Mouse (Mus musculus): ENCODE results near the gene Ndufs6. TPM values are rescaled to one million over a fixed set of nuclear protein-coding genes. Genes with fewer than 3 reads are reported as not detected.

Gene Ndufs6
- total RNA-seq, 2 experiments from 2014 or later, result 189 TPM

GRCm38 (mm10) chr13:73310183-73310929 lies 18.0 kb downstream of the Ndufs6 start:
- DNase-seq (ENCODE audit: low spot score in 2 of 2), result peak in 1 of 2 experiments; percentile 44

DNA sequence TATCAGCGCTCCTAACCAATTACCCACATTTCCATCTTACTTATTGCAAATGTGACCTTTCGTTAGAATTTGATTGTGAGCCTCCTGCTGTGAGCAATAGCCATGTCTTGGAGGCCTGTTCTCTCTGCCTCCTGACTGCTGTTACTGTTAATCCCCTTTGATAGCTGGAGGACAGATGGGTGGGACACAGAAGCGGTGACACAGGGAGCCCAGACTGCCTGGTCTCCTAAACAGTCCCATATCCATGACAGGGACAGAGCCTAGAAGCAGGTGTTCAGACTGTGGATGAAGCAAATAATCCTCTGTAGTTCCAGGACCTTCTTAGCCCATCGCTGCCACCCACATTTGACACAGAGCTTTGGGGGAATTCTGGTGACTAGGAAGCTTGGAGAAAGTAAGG lies 21.9 kb downstream of the Ndufs6 start:
- no peak for DNase-seq (ENCODE audit: low spot score in 2 of 2)

DNA sequence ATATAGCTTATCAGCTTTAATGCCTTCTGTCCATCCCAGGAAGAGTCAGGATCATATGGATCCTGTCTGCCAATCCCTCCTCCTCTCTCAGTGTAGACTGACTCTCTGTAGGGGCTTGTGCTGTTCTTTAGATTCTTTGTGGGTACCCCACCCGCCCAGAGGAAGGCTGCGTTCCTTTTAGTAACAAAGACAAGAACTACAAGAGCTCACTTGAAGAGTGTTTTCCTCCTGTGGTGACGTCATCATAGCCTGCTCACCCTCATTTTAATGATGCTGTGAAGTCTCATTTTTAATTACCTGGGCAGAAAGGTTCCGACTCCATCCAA lies 22.3 kb downstream of the Ndufs6 start:
- DNase-seq (ENCODE audit: low spot score in 2 of 2), result no peak

GRCm38 (mm10) chr13:73305398-73306084 lies 22.8 kb downstream of the Ndufs6 start:
- DNase-seq (ENCODE audit: low spot score in 2 of 2), result no peak

DNA sequence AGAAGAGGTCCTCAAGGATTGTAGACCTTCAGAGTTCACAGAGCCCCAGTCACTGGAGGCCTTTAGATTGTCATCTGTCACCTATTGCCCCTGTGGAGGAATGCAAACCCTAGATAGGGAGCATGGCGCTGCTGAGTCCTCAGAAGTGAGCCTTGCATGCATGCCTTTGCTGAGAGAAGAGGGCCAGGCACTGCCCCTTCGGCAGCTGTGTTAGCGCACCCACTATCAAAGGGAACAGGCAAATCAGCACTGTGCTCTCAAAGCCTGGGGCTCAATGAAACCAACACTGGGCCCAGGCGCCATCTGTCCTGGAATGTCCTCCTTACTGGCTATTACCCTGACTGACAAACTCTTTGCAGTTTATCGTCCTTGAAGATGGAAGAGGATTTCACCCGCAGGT lies 23.6 kb downstream of the Ndufs6 start:
- no peak for DNase-seq (ENCODE audit: low spot score in 2 of 2)

GRCm38 (mm10) chr13:73299322-73299721 lies 29.0 kb downstream of the Ndufs6 start:
- DNase-seq (ENCODE audit: low spot score in 2 of 2), result no peak

GRCm38 (mm10) chr13:73298717-73299116 lies 29.6 kb downstream of the Ndufs6 start:
- no peak for DNase-seq (ENCODE audit: low spot score in 2 of 2)

DNA sequence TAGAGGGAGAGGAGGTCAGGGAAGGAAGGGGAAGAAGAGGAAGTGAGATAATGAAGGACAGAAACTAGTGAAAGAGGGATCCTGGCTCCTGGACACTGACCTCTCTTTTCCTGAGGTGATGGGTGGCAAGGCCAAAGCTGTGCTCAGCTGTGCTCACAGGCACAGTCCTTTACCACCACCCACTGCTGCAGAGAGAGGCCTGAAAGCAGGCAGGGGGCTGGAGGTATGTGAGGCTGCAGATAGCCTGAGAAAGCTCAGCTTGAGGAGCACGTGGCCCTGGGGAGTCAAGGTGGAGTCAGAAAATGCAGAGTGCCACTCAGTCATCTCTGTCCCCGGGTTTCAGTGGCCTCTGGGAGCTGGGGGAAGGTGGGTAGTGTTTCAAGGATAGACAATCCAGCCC lies 37.2 kb downstream of the Ndufs6 start:
- DNase-seq (ENCODE audit: low spot score in 2 of 2), result no peak

DNA sequence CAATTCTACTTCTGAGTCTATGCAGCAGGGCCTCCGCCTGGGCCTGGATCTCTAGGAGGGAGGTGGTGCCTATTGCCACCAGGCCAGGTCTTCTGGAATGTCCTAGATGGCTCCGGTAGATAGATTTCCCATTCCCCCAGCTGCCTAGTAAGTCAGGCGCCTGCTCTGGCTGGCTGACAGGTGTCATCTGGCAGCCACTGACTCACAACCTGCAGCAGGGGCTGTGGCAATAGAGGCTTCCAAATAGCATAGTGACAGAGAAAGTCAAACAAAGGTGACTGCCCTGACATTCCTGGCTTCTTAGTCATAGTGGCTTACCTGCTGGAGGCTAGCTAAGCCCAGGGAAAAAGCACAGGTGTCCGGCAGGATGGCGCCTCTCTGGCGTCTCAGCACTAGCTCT lies 38.1 kb downstream of the Ndufs6 start:
- DNase-seq (ENCODE audit: low spot score in 2 of 2), result no peak

DNA sequence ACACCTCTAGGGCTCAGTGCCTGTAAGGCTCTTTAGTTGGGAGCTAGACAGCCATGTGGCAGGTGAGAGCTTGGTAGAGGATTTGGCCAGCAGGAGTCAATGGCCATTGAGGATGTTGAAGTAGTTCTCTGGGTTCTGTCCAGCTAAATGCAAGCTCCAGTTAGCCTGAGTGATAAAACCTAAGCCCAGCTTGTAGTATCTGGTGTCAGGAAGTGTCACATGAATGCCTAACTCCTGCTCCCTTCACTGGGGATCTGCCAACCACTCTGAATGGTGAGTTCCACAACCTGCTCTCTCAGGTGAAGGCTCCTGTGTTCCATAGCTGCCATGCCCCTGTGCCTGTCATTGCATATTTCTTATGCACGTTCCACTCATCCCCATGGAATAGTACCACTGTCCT lies 44.8 kb downstream of the Ndufs6 start:
- DNase-seq (ENCODE audit: low spot score in 2 of 2), result no peak

- no peak for DNase-seq (ENCODE audit: low spot score in 2 of 2)
Measured at GRCm38 (mm10) chr13:73282407-73282806, 45.9 kb downstream of the Ndufs6 start.

DNA sequence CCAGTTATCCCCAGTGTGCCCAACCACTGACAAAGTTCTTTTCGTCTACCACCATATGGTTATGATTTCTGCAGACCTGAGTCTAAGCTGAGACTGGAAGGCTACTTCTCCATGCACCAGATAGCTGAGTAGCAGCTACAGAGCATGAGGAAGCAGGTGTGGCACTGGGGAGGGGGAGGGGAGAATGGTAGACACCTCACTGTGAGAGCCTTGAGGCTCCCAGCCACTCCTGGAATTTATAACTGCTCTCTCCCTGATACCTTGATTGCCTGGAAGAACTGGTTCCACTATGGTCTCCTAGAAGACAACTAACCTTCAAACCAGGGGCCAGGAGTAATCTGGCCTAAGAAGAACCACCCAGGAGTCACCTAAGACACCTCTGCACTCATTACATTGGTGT lies 49.1 kb downstream of the Ndufs6 start:
- DNase-seq (ENCODE audit: low spot score in 2 of 2), result no peak

DNA sequence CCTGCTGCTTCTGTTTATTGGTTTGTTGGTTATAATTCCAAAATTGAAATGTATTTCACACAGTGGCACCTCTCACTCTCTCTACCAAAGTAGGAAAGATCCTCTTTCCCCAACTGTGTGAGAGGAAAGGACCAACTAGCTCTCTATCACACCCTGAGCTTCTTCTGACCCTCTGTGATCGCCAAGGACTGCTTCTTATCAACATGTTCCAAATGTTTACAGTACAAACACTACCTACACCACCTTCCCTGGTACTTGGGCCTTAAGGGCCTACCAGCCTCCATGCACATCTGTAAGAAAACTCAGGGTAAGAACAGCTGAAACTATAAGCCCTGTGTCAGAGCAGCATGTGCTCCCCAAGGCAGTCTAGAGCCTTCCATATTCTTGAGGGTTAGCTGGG lies 50.5 kb downstream of the Ndufs6 start:
- DNase-seq (ENCODE audit: low spot score in 2 of 2), result no peak

DNA sequence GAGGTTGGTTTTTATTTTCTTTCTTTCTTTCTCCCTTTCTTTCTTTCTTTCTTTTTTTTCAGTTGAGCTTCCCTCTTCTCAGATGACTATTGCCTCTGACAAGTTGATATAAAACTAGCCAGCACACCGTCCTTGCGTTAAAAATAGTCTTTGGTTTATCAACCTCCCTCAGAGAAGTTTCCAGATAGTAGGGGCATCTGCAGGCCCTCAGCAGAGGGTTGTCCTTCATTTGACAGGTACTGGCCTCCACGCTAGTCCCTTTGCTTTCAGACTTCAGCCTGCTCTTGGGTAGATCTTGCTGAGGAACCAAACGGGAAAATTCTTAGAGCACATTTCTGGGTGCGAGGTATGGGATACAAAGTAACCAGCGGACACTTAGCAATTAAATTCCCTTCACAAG lies 51.0 kb downstream of the Ndufs6 start:
- DNase-seq (ENCODE audit: low spot score in 2 of 2), result no peak

DNA sequence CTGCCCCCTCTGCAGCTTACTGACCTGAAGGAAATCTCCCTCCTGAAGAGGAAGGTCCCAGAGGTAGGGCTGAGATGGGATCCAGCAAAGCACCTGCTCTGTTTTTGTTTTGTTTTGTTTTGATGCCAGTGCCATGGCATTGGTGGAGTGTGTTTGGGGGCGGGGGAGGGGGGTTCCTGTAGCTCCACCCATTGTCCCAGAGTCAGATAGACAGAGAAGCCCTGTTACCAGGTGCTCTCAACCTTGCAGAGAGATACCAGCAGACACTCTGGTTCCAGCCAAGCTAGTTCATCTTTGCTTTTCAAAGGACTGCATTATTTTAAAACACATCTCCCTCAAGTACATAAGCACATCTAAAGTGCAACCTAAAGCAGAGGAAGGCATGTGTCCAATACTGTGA lies 54.8 kb downstream of the Ndufs6 start:
- DNase-seq (ENCODE audit: low spot score in 2 of 2), result no peak

DNA sequence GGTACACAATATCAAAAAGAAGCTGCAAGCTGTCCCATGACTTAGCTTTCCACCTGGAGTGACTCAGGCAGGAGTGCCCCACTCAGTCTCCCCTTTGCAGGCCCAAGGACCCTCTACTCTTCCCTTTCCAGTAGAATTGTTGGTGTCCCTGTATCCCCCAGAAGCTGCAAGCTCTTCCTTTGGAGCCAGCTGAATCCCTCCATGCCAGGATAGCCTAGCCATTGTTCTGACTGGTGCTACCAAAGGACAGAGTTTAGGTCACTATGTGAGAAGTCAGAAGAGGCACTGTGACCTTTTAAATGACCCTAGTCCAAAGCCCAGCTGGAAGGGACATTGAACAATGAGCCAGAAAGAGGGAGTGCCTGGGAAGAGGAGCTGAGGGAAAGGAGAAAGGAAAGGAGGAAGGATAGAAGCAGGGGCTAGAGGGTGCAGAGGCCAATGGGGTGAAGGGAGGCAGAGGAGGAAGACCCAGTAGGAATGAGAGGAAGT lies 55.5 kb downstream of the Ndufs6 start:
- DNase-seq (ENCODE audit: low spot score in 2 of 2), result no peak

DNA sequence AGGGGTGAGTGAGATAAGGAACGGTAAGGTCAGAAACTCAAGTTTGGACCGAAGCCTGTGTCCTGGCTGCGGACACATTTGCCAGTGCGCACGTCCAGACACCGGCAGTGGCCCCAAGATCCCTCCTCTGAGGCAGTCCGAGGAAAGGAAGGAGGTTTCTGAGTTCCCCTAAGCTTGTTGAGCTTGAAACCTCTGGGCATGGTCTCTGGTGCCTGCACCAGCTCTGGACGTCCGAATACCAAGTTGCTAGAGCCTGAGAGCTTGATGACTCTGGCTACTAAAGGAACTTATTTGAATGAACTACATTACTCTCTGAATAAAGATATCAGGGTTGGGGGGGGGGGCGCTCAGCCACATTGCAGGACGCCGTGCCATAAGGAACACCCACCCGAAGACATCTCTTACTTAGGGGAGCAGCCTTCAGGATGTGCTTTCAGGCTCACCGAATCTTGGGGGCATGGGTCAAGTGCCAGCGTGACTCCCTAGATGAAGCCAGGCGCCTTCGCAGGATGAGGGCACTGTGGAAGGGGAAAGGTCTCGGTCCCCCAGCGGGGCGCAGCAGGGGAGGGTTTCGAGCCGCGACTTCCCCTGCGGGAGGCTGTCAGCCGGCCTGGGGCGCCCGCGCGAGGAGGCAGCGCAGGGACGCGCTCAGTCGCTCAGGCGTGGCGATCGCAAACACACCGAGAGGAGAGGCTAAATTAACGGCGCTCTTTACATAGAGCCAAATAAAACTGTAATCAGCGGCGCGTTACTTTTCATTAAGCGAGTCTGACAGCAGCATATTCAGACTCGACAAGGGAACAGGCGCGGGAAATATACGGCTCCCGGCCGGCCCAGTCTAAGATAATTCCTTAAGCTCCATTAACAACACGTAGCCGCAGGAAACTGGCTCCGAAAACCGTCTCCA lies 56.8 kb downstream of the Ndufs6 start:
- DNase-seq (ENCODE audit: low spot score in 2 of 2), result no peak

GRCm38 (mm10) chr13:73270451-73271081 lies 57.8 kb downstream of the Ndufs6 start:
- no peak for DNase-seq (ENCODE audit: low spot score in 2 of 2)

DNA sequence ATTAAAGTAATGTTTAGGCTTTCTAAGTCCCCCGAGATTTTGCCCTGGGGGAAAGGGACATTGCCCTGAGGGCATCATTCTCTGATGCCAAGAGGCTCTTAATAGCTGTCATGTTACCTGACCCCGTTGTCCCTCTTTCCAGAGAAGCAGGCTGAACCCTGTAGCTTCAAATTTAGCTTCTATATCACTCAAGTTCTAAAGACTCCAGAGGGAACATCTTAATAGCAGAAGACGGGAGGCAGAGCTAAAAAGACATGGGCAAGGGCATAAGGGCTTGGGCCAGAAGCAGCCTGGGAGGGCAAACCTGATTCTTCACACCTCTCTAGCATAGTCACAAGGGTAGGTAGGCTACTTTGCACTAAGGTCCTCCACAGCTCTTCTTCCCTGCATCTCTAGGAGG lies 58.5 kb downstream of the Ndufs6 start:
- no peak for DNase-seq (ENCODE audit: low spot score in 2 of 2)
